Mouse (Mus musculus) forebrain, postnatal 0 days (tissue): ENCODE results near the gene Map4. TPM values are rescaled to one million over a fixed set of nuclear protein-coding genes. Genes with fewer than 3 reads are reported as not detected.
"Not testable (repeated sequence)": the region's sequence is repeated elsewhere in the genome, so short reads cannot be mapped to it uniquely, and the experiment has no call there.

Source experiments
- ATAC-seq: fragments of 200-750 bp; cut with Nextera tagmentation; 2 replicates; pipeline ENCODE4 v1.8.0; 2017; ENCODE audit warnings: mild to moderate bottlenecking, moderate library complexity
- DNase-seq: peaks from one replicate; pipeline ENCODE4 v3.0.0-alpha.2; 2015
- H3K27ac ChIP-seq: fragments of 300-500 bp; sonication (generic); 2 replicates; pipeline ENCODE4 v1.5.1; 2014; ENCODE audit warnings: low read depth, mild to moderate bottlenecking, antibody characterized with exemption, low read length, moderate library complexity, mixed read lengths
- H3K27me3 ChIP-seq: fragments of 300-500 bp; sonication (generic); 2 replicates; pipeline ENCODE4 v1.6.1; 2014; ENCODE audit warnings: mild to moderate bottlenecking, low read length, mixed read lengths; ENCODE audit not compliant: insufficient read depth
- H3K36me3 ChIP-seq: fragments of 300-500 bp; sonication (generic); 2 replicates; pipeline ENCODE4 v1.6.1; 2014; ENCODE audit warnings: mild to moderate bottlenecking, moderate library complexity; ENCODE audit not compliant: insufficient read depth
- H3K4me1 ChIP-seq: fragments of 300-500 bp; sonication (generic); 2 replicates; pipeline ENCODE4 v1.6.1; 2014; ENCODE audit warnings: antibody characterized with exemption; ENCODE audit not compliant: insufficient read depth
- H3K4me2 ChIP-seq: fragments of 300-500 bp; sonication (generic); 2 replicates; pipeline ENCODE4 v1.6.1; 2014; ENCODE audit warnings: low read depth, mild to moderate bottlenecking, moderate library complexity
- H3K4me3 ChIP-seq: fragments of 300-500 bp; sonication (generic); 2 replicates; pipeline ENCODE4 v1.5.1; 2014; ENCODE audit warnings: low read depth, low read length, mixed read lengths
- H3K9ac ChIP-seq: fragments of 300-500 bp; sonication (generic); 2 replicates; pipeline ENCODE4 v1.6.1; 2014; ENCODE audit warnings: mild to moderate bottlenecking
- H3K9me3 ChIP-seq: fragments of 300-500 bp; sonication (generic); 2 replicates; pipeline ENCODE4 v1.6.1; 2016; ENCODE audit warnings: low read length
- CTCF ChIP-seq: sonication (generic); IDR thresholded peaks from 2 replicates; pipeline ENCODE4 v1.5.1; 2016; ENCODE audit warnings: antibody characterized with exemption, control low read depth, low read depth
- WGBS: fragments of 180-500 bp; shearing (Covaris S2); extraction: QIAGEN DNeasy Blood & Tissue Kit; methylation state at CpG from one replicate; pipeline ENCODE4 v1.1.7; 2014; 5-methylcytosine and 5-hydroxymethylcytosine counted together
- microRNA-seq, 2 experiments: library from miRNA; unstranded; fragments of <30 nt; microRNA quantifications; one replicate each; pipeline ENCODE4; 2016
- polyA plus RNA-seq: library from polyadenylated mRNA; unstranded; fragments of >200 nt; fragmentation: Nextera tagmentation; extraction: Ambion mirVana; gene quantifications from 2 replicates; pipeline ENCODE4 v1.2.1, GENCODE M21; 2015
- total RNA-seq: library from RNA; depleted of rRNA; stranded (reverse); fragments of >200 nt; gene quantifications from 2 replicates; pipeline ENCODE4 v1.2.3, GENCODE M21; 2014; rRNA removed

The Map4 gene
- total and polyA plus RNA-seq, 2 experiments from 2014 or later = 201 to 237 TPM

- ATAC-seq (no peak), DNase-seq (no peak)
- Histone ChIP-seq H3K4me2 (no peak overlapping the region), H3K27me3 (no peaks in the 10 kb centered on the region), H3K9me3 (no peaks in the 10 kb centered on the region), H3K9ac (no peak overlapping the region), H3K27ac (no peak overlapping the region), H3K36me3 (no peaks in the 10 kb centered on the region), H3K4me3 (no peak overlapping the region), H3K4me1 (peaks cover 7% of the 10 kb centered on the region; the same call in 1 of the 2 replicates)
- no peak for TF ChIP-seq CTCF
- WGBS = 84% methylated on average over 4 of the region's 4 CpGs
These were observed 190.2 kb downstream of the Map4 start for GRCm38 (mm10) chr9:110121424-110121823.

GRCm38 (mm10) chr9:110123322-110123721 is 192.1 kb downstream of the Map4 start:
- Histone ChIP-seq H3K36me3 (no peaks in the 10 kb centered on the region), H3K27me3 (no peaks in the 10 kb centered on the region), H3K4me2 (no peak overlapping the region), H3K9me3 (no peaks in the 10 kb centered on the region), H3K9ac (no peak overlapping the region), H3K4me3 (no peak overlapping the region), H3K27ac (no peak overlapping the region), H3K4me1 (peaks cover 3% of the 10 kb centered on the region; the same call in 1 of the 2 replicates)
- DNase-seq (no peak), ATAC-seq (no peak)
- 86% methylated on average over 2 of the region's 2 CpGs for WGBS
- TF ChIP-seq CTCF = no peak

GRCm38 (mm10) chr9:110124008-110124540 is 192.8 kb downstream of the Map4 start:
- H3K9ac ChIP-seq, H3K9me3 ChIP-seq, H3K27ac ChIP-seq, H3K27me3 ChIP-seq, H3K36me3 ChIP-seq, ATAC-seq, H3K4me3 ChIP-seq, DNase-seq, H3K4me2 ChIP-seq, H3K4me1 ChIP-seq: not testable (repeated sequence)
- 0 out of 2 replicates have a peak, but pooled peaks have one; percentile 10 for TF ChIP-seq CTCF
- 60% methylated on average over 2 of the region's 2 CpGs for WGBS

GRCm38 (mm10) chr9:110130896-110131524 is 199.8 kb downstream of the Map4 start:
- ATAC-seq (no peak), DNase-seq (no peak)
- H3K27me3 ChIP-seq = no peaks in the 10 kb centered on the region
- H3K4me1 ChIP-seq = peaks cover 4% of the 10 kb centered on the region; the same call in 1 of the 2 replicates
- peak overlapping the region; percentile 61 for H3K4me2 ChIP-seq
- H3K27ac ChIP-seq = peak overlapping the region; percentile 92
- peaks cover 2% of the 10 kb centered on the region; the same call in 1 of the 2 replicates for H3K36me3 ChIP-seq
- H3K9ac ChIP-seq = peak overlapping the region; percentile 93
- no peaks in the 10 kb centered on the region for H3K9me3 ChIP-seq
- WGBS = 29% methylated on average over 10 of the region's 10 CpGs
- peak overlapping the region; percentile 96 for H3K4me3 ChIP-seq
- TF ChIP-seq CTCF = no peak

- WGBS = under 1% methylated on average over 62 of the region's 64 CpGs
- Histone ChIP-seq H3K27me3 (no peaks in the 10 kb centered on the region), H3K9me3 (no peaks in the 10 kb centered on the region), H3K4me1 (peaks cover 4% of the 10 kb centered on the region; the same call in 1 of the 2 replicates), H3K4me3 (peak overlapping the region; percentile 96), H3K9ac (peak overlapping the region; percentile 93), H3K36me3 (peaks cover 9% of the 10 kb centered on the region; the same call in 1 of the 2 replicates), H3K4me2 (peak overlapping the region; percentile 61), H3K27ac (peak overlapping the region; percentile 92)
- no peak for TF ChIP-seq CTCF
- peak; percentile 99 for ATAC-seq
- DNase-seq = peak; percentile 99
These were observed 200.4 kb downstream of the Map4 start for GRCm38 (mm10) chr9:110131525-110132197.

- Histone ChIP-seq H3K9me3 (no peaks in the 10 kb centered on the region), H3K4me1 (peaks cover 4% of the 10 kb centered on the region; the same call in 1 of the 2 replicates), H3K4me3 (peak overlapping the region; percentile 96), H3K27ac (peak overlapping the region; percentile 92), H3K9ac (peak overlapping the region; percentile 93), H3K36me3 (peaks cover 13% of the 10 kb centered on the region), H3K4me2 (peak overlapping the region; percentile 61), H3K27me3 (no peaks in the 10 kb centered on the region)
- 2% methylated on average over 32 of the region's 38 CpGs for WGBS
- TF ChIP-seq CTCF = no peak
- ATAC-seq (peak; percentile 66), DNase-seq (peak; percentile 66)
These were observed 200.9 kb downstream of the Map4 start for GRCm38 (mm10) chr9:110132201-110132605.

- ATAC-seq = no peak
- H3K27ac ChIP-seq = no peak overlapping the region
- peak overlapping the region; percentile 96 for H3K4me3 ChIP-seq
- H3K27me3 ChIP-seq = no peaks in the 10 kb centered on the region
- 63% methylated on average over 6 of the region's 6 CpGs for WGBS
- H3K36me3 ChIP-seq = peaks cover 13% of the 10 kb centered on the region
- peak overlapping the region; percentile 93 for H3K9ac ChIP-seq
- H3K4me2 ChIP-seq = peak overlapping the region; percentile 61
- TF ChIP-seq CTCF = no peak
- no peak for DNase-seq
- H3K4me1 ChIP-seq = peaks cover 4% of the 10 kb centered on the region; the same call in 1 of the 2 replicates
- no peaks in the 10 kb centered on the region for H3K9me3 ChIP-seq
These were observed 201.7 kb downstream of the Map4 start for GRCm38 (mm10) chr9:110132921-110133320.

Small RNAs within 50 kb of the gene (microRNA-seq; reads per million reads assigned to microRNA genes)
- 0.49 to 1.2 reads per million in 2 experiments for gene Mir7089

Other genes starting within 250 kb of the Map4 start
- not detected in 2 replicates for gene Fbxw18, start 228.8 kb upstream of the Map4 start, total RNA-seq
- not detected in 2 replicates for gene Fbxw18, start 228.8 kb upstream of the Map4 start, polyA plus RNA-seq
- gene Fbxw26, start 185.4 kb upstream of the Map4 start, total RNA-seq = not detected in 2 replicates
- not detected in 2 replicates for gene Fbxw26, start 185.4 kb upstream of the Map4 start, polyA plus RNA-seq
- gene Fbxw27, start 140.8 kb upstream of the Map4 start, total RNA-seq = not detected in 2 replicates
- not detected in 2 replicates for gene Fbxw27, start 140.8 kb upstream of the Map4 start, polyA plus RNA-seq
- not detected in 2 replicates for gene Spink8, start 119.2 kb upstream of the Map4 start, total RNA-seq
- 0.69 TPM in 2 replicates for gene Spink8, start 119.2 kb upstream of the Map4 start, polyA plus RNA-seq
- gene Nme6, start 98.7 kb upstream of the Map4 start, total RNA-seq = 31.3 and 39.8 TPM in 2 replicates
- 47.5 and 55.6 TPM in 2 replicates for gene Nme6, start 98.7 kb upstream of the Map4 start, polyA plus RNA-seq
- gene Camp, start 81.8 kb upstream of the Map4 start, total RNA-seq = 0.85 TPM in 1 of 2 replicates, not detected in the other
- 0.35 and 1.4 TPM in 2 replicates for gene Camp, start 81.8 kb upstream of the Map4 start, polyA plus RNA-seq
- 14.4 and 16.1 TPM in 2 replicates for gene Cdc25a, start 55.9 kb upstream of the Map4 start, total RNA-seq
- 7.7 and 8.7 TPM in 2 replicates for gene Cdc25a, start 55.9 kb upstream of the Map4 start, polyA plus RNA-seq
- 36.8 and 43.0 TPM in 2 replicates for gene Smarcc1, start 186.2 kb downstream of the Map4 start, total RNA-seq
- 52.0 and 77.1 TPM in 2 replicates for gene Smarcc1, start 186.2 kb downstream of the Map4 start, polyA plus RNA-seq
- 132 and 156 TPM in 2 replicates for gene Dhx30, start 186.4 kb downstream of the Map4 start, total RNA-seq
- gene Dhx30, start 186.4 kb downstream of the Map4 start, polyA plus RNA-seq = 98.6 and 117 TPM in 2 replicates